Mouse (Mus musculus): Measurements from ENCODE around the gene Fam43b. TPM values are rescaled to one million over a fixed set of nuclear protein-coding genes. Genes with fewer than 3 reads are reported as not detected.

Fam43b gene
- total RNA-seq (2021) = 2.1 and 3.0 TPM in 2 replicates
- long read RNA-seq, experiment 1, transcript Fam43b-201 (1 exons, 2,437 nt) = major isoform, 8 of 8 reads
- long read RNA-seq, experiment 1, partial matches to known transcripts = 0 of 8 reads
- long read RNA-seq, experiment 1, other reads (novel, unspliced or antisense) = 0 of 8 reads
- long read RNA-seq, experiment 2, partial matches to known transcripts = 0 of 4 reads
- long read RNA-seq, experiment 2, other reads (novel, unspliced or antisense) = 0 of 4 reads

GRCm38 (mm10) chr4:138395971-138396645 lies at the start of gene Fam43b:
TSS of gene Fam43b (minus strand) at chr4:138396528.
- peak; percentile 85 for DNase-seq

GRCm38 (mm10) chr4:138444941-138445340 lies 48.6 kb upstream of the Fam43b start:
- DNase-seq = no peak

- DNase-seq = no peak
These were observed 43.7 kb upstream of the Fam43b start for GRCm38 (mm10) chr4:138440062-138440461.

GRCm38 (mm10) chr4:138434347-138435316 lies 38.3 kb upstream of the Fam43b start, which contains the start of gene Mul1:
TSS of gene Mul1 (plus strand) at chr4:138434671.
- peak; percentile 99 for DNase-seq

DNA sequence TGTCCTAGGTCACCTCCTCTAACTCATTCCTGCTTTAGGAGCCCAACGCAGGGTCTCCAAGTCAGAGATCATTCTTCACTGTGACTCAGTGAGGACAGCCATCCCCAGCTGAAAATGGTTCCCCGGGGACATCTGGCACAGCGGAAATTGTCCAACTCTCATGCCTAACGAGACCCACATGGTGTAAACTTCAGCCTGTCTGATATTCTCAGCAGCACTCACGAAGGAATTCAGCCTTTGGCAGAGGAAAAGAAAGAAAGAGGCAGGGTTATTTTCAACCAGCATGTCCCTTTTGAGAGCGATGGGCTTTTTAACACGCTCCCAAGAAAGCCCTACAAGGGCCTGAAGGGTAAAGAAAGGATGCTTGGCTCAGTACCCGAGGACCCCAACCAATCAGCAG lies 35.0 kb upstream of the Fam43b start:
- DNase-seq = no peak

- peak; percentile 77 for DNase-seq
These were observed 33.5 kb upstream of the Fam43b start for GRCm38 (mm10) chr4:138429778-138430177.

- peak; percentile 91 for DNase-seq
These were observed 30.7 kb upstream of the Fam43b start for GRCm38 (mm10) chr4:138426778-138427705.

GRCm38 (mm10) chr4:138425604-138426003 lies 29.3 kb upstream of the Fam43b start:
- DNase-seq = peak; percentile 58

GRCm38 (mm10) chr4:138425028-138425427 lies 28.7 kb upstream of the Fam43b start:
- peak; percentile 39 for DNase-seq

- DNase-seq = no peak
These were observed 22.1 kb upstream of the Fam43b start for GRCm38 (mm10) chr4:138418340-138418957.

DNA sequence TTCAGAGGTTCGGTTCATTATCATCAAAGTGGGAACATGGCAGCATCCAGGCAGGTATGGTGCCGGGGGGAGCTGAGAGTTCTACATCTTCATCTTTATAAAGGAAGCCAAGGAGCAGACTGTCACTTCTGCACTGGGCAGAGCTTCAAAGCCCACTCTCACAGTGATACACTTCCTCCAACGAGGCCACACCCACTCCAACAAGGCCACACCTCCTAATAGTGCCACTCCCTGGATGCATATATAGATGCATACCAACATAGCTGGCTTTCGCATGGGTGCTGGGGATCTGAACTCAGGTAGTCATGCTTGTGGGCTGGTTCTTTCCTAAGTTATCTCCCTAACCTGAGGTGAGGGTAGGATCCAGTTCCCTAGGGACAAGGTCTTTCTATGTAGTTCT lies 21.6 kb upstream of the Fam43b start:
- DNase-seq = no peak

DNA sequence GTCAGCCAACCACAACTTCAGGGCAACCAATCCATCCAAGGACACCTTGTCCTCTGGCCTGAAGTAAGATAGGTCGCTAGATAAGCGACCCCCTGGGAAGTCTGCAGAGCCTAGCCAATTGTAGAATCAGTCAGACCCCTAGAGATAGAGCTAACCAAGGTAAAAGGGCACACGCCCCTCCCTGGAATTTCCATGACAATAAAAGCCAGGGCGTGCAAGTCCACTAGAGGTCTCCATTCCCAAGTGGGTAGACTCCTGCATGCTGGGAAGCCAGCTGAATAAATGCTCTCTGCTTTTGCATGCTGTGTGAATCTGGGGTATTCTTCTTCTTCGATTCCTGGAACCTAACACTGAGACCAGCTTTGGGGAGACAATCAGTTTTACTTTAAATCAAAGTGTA lies 20.1 kb upstream of the Fam43b start:
- DNase-seq = no peak

DNA sequence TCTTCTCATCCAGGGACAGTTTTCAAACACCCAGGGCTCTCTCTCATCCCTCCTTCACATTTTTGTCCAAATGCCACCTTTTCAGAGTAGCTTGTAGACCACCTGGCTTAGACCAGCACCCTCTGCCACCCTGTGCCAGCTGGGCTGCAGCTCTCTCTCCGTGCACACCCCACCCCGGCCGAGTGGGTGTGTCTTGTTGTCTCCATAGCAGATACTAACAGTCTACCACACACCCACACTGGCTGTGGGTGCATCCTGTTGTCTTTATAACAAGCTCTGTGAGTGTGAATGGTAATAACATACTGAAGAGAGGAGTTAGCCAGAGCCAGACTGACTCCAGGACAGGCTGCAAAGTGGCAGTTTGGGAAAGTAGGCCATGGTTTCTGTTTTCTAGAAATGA lies 19.7 kb upstream of the Fam43b start:
- no peak for DNase-seq

GRCm38 (mm10) chr4:138414725-138415124 lies 18.4 kb upstream of the Fam43b start:
- DNase-seq = peak; percentile 43

- DNase-seq = no peak
These were observed 15.3 kb upstream of the Fam43b start for GRCm38 (mm10) chr4:138411504-138412121.

- DNase-seq = no peak
These were observed 14.7 kb upstream of the Fam43b start for GRCm38 (mm10) chr4:138411011-138411410.

DNA sequence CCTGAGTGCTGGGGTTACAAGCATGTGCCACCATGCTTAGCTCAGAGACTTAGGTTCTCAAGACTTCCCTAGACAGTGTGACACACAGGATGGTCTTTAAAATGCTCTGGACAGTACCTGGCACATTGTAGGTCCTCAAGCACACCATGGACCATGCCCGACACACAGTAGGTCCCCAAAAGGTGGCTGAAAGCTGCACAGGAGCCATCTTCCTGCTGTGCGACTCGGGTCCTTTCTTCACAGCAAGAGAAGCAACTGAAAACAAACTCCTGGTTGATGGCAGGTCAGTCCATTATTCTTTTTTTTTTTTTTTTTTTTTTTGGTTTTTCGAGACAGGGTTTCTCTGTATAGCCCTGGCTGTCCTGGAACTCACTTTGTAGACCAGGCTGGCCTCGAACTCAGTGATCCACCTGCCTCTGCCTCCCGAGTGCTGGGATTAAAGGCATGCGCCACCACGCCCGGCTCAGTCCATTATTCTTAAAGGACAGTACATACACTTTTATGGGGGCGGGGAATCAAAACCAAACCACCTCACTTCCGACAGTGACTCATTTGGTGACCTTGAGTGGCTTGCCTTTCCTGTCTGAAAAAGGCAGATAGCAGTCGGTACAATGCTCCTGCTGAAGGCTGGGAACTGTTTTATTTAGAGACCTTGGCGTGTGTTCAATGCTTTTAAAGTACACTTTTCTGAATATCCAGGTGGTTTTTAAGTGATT lies 11.3 kb upstream of the Fam43b start:
- DNase-seq = peak; percentile 83

GRCm38 (mm10) chr4:138404806-138405205 lies 8.5 kb upstream of the Fam43b start:
- peak; percentile 77 for DNase-seq

DNA sequence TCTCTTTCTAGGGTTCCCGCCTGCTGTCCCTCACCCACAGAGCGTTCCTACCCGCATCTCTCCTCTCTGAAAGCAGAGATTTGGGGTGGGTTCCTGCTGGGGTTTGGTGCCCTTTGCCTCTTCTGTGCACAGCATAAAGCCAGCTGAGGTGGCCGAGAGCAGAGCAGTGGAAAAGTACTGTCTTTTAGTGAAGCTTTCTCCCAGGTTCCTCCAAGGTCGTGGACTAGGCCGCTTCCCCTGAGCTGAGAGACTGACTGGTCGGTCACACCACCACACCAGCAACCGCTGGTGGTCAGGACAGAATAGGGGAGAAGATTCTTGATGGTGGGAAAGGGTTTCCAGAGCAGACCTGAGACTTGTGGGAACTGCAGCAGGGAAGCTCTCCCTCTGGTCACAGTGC lies 383 bp upstream of the Fam43b start:
- peak; percentile 30 for DNase-seq
